Mouse (Mus musculus): ENCODE results near the gene Prtn3. TPM values are rescaled to one million over a fixed set of nuclear protein-coding genes. Genes with fewer than 3 reads are reported as not detected.

Gene Prtn3
- polyA plus RNA-seq, 1 experiment from 2014 or later = 9.5 TPM

GRCm38 (mm10) chr10:79856704-79857451 lies 17.4 kb upstream of the Prtn3 start:
- Histone ChIP-seq H3K9ac (replicated peaks) (peak overlapping the region; percentile 99), H3K36me3 (peaks cover 40% of the 10 kb centered on the region), H3K27me3 (replicated peaks) (no peaks in the 10 kb centered on the region), H3K4me2 (peak overlapping the region; percentile 92), H3K9me3 (replicated peaks) (no peaks in the 10 kb centered on the region), H3K4me1 (peaks cover 70% of the 10 kb centered on the region), H3K4me3 (replicated peaks) (peak overlapping the region; percentile 92), H3K27ac (replicated peaks) (peak overlapping the region; percentile 100)
- no peak for ATAC-seq (ENCODE audit: low FRiP score)
- 55% methylated on average over 7 of the region's 7 CpGs for WGBS

DNA sequence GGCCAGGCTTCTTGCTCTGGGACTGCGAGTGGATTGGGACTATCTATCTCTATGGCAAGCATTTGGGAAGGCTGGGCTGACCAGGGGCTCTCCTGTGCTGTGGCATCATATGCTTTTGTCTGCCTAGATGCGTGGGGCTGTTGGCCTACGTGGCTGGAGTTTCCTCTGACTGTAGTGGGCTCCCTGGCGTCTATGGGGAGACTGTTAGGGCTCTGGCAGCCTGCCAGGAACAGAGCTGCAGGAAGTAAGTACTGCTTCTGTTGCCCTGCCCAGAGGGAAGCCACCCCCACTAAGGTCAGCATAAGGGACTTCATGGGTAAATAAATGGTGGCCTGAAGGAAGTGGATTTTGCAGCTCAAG lies 16.8 kb upstream of the Prtn3 start:
- Histone ChIP-seq H3K36me3 (peaks cover 46% of the 10 kb centered on the region), H3K4me2 (peak overlapping the region; percentile 92), H3K27ac (replicated peaks) (peak overlapping the region; percentile 100), H3K9ac (replicated peaks) (peak overlapping the region; percentile 99), H3K4me3 (replicated peaks) (peak overlapping the region; percentile 92), H3K27me3 (replicated peaks) (no peaks in the 10 kb centered on the region), H3K4me1 (peaks cover 70% of the 10 kb centered on the region), H3K9me3 (replicated peaks) (no peaks in the 10 kb centered on the region)
- 33% methylated on average over 4 of the region's 4 CpGs for WGBS
- no peak for ATAC-seq (ENCODE audit: low FRiP score)

DNA sequence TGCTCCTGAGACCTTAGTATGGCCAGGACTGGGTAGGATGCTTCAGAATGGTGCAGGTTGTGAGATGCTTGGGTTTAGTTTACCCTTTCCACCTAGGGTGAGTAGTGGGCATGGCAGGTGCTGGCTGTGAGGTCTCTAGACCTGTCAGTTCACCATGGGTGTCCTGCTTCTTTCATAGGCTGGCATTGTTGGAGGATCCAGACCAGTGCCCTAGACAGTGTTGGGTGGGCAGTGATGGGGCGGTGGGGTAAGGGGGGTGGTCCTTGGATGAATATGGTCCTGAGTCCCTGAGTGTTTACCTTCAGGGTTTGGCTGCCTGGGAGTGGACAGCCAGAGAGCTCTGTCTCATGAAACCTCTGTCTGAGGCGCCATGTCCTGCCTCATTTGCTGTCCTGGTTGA lies 16.4 kb upstream of the Prtn3 start:
- ATAC-seq (ENCODE audit: low FRiP score) = no peak
- Histone ChIP-seq H3K9ac (replicated peaks) (peak overlapping the region; percentile 99; the same call in 1 of the 2 replicates), H3K27ac (replicated peaks) (peak overlapping the region; percentile 100), H3K4me2 (peak overlapping the region; percentile 92), H3K27me3 (replicated peaks) (no peaks in the 10 kb centered on the region), H3K4me1 (peaks cover 66% of the 10 kb centered on the region), H3K9me3 (replicated peaks) (no peaks in the 10 kb centered on the region), H3K4me3 (replicated peaks) (peak overlapping the region; percentile 92), H3K36me3 (peaks cover 51% of the 10 kb centered on the region)
- 78% methylated on average over 2 of the region's 2 CpGs for WGBS

DNA sequence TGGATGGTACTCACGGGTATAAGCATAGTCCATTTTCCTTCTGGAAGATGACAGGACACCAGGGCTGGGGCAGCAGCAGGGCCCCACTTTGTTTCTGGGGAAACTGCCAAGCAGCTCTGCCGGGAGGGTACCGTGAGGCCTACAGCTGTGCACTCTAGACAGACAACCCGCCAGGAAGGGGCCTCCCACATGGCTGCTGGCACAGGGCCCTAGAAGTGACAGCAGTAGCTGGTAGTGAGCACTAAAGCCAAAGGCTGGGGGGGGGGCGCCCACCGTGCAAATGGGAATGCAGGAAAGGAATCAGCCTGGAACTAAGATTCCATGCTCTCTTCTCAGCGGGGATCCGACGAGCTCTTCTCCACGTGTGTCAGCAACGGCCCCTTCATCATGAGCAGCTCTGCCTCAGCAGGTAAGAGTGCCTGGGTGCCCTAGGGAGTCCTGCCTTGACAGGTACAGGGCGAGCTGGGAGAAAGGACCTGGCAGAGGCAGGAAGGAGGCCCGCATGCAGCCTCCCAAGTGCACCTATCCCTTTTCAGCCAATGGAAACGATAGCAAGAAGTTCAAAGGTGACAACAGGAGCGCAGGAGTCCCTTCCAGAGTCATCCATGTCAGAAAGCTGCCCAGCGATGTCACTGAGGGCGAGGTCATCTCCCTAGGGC lies 15.7 kb upstream of the Prtn3 start:
- peak overlapping the region; percentile 26; the same call in 1 of the 2 replicates for H3K9ac ChIP-seq (replicated peaks)
- H3K4me3 ChIP-seq (replicated peaks) = peak overlapping the region; percentile 92; the same call in 1 of the 2 replicates
- no peaks in the 10 kb centered on the region for H3K9me3 ChIP-seq (replicated peaks)
- no peaks in the 10 kb centered on the region for H3K27me3 ChIP-seq (replicated peaks)
- H3K4me2 ChIP-seq = peak overlapping the region; percentile 92
- peak overlapping the region; percentile 51 for H3K27ac ChIP-seq (replicated peaks)
- no peak for ATAC-seq (ENCODE audit: low FRiP score)
- peaks cover 59% of the 10 kb centered on the region for H3K4me1 ChIP-seq
- WGBS = 43% methylated on average over 17 of the region's 17 CpGs
- H3K36me3 ChIP-seq = peaks cover 57% of the 10 kb centered on the region

- H3K9ac ChIP-seq (replicated peaks) = no peak overlapping the region
- no peak overlapping the region for H3K4me2 ChIP-seq
- H3K36me3 ChIP-seq = peaks cover 60% of the 10 kb centered on the region
- 84% methylated on average over 11 of the region's 11 CpGs for WGBS
- H3K27me3 ChIP-seq (replicated peaks) = no peaks in the 10 kb centered on the region
- peaks cover 57% of the 10 kb centered on the region for H3K4me1 ChIP-seq
- no peak overlapping the region for H3K4me3 ChIP-seq (replicated peaks)
- ATAC-seq (ENCODE audit: low FRiP score) = no peak
- 0 out of 2 replicates have a peak overlapping the region, but pooled peaks have one; percentile 9 for H3K27ac ChIP-seq (replicated peaks)
- H3K9me3 ChIP-seq (replicated peaks) = no peaks in the 10 kb centered on the region
These were observed 15.2 kb upstream of the Prtn3 start for GRCm38 (mm10) chr10:79859116-79859515.

DNA sequence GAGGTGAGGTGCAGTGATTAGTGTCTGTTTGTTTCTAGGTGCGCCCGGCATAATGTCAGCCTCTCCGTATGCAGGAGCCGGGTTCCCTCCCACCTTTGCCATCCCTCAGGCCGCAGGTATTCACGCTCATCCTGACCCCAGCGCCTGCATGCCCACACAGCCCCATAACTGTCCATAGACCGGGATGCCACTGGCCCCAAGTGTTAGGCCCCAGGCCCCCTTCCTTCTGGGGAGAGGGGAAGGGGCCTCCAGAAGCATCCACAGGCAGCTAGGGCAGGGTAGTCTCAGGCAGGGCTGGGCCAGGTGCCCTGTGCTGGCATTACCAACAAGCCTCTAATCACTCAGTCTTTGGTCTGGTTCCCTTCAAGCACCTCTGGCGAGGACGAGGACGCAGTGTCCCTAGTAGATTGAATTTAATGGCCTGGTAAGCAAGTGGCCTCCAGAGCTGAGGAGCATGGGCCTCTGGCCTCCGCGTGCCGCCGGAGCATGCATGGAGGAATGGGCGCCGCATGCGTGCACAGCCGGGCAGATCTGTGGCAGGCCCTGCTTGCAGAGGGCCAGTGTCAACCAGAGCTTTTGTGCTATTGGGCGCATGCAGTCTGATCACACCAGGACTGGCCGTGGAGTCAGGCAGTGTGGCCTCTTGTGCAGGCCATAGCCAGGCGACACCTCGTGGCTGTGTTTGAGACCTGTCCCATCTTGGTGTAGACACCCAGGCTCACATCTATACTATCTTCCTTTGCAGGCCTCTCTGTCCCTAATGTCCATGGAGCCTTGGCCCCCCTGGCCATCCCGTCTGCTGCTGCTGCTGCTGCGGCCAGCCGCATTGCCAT lies 14.0 kb upstream of the Prtn3 start:
- H3K36me3 ChIP-seq = peaks cover 69% of the 10 kb centered on the region
- no peak for ATAC-seq (ENCODE audit: low FRiP score)
- peaks cover 64% of the 10 kb centered on the region for H3K4me1 ChIP-seq
- no peak overlapping the region for H3K4me3 ChIP-seq (replicated peaks)
- H3K27ac ChIP-seq (replicated peaks) = 0 out of 2 replicates have a peak overlapping the region, but pooled peaks have one; percentile 0
- no peaks in the 10 kb centered on the region for H3K27me3 ChIP-seq (replicated peaks)
- no peaks in the 10 kb centered on the region for H3K9me3 ChIP-seq (replicated peaks)
- no peak overlapping the region for H3K4me2 ChIP-seq
- WGBS = 89% methylated on average over 26 of the region's 26 CpGs
- no peak overlapping the region for H3K9ac ChIP-seq (replicated peaks)

- H3K4me3 ChIP-seq (replicated peaks) = no peak overlapping the region
- peaks cover 62% of the 10 kb centered on the region for H3K4me1 ChIP-seq
- H3K9ac ChIP-seq (replicated peaks) = no peak overlapping the region
- WGBS = 72% methylated on average over 25 of the region's 25 CpGs
- no peaks in the 10 kb centered on the region for H3K27me3 ChIP-seq (replicated peaks)
- peaks cover 80% of the 10 kb centered on the region for H3K36me3 ChIP-seq
- ATAC-seq (ENCODE audit: low FRiP score) = no peak
- no peaks in the 10 kb centered on the region for H3K9me3 ChIP-seq (replicated peaks)
- no peak overlapping the region for H3K4me2 ChIP-seq
- H3K27ac ChIP-seq (replicated peaks) = 0 out of 2 replicates have a peak overlapping the region, but pooled peaks have one; percentile 23
These were observed 12.8 kb upstream of the Prtn3 start for GRCm38 (mm10) chr10:79861230-79862048.

GRCm38 (mm10) chr10:79862049-79862788 lies 12.1 kb upstream of the Prtn3 start:
- no peaks in the 10 kb centered on the region for H3K27me3 ChIP-seq (replicated peaks)
- ATAC-seq (ENCODE audit: low FRiP score) = no peak
- no peak overlapping the region for H3K4me2 ChIP-seq
- no peaks in the 10 kb centered on the region for H3K9me3 ChIP-seq (replicated peaks)
- no peak overlapping the region for H3K9ac ChIP-seq (replicated peaks)
- H3K4me3 ChIP-seq (replicated peaks) = no peak overlapping the region
- H3K27ac ChIP-seq (replicated peaks) = 0 out of 2 replicates have a peak overlapping the region, but pooled peaks have one; percentile 23
- peaks cover 84% of the 10 kb centered on the region for H3K36me3 ChIP-seq
- 74% methylated on average over 23 of the region's 23 CpGs for WGBS
- peaks cover 57% of the 10 kb centered on the region for H3K4me1 ChIP-seq

DNA sequence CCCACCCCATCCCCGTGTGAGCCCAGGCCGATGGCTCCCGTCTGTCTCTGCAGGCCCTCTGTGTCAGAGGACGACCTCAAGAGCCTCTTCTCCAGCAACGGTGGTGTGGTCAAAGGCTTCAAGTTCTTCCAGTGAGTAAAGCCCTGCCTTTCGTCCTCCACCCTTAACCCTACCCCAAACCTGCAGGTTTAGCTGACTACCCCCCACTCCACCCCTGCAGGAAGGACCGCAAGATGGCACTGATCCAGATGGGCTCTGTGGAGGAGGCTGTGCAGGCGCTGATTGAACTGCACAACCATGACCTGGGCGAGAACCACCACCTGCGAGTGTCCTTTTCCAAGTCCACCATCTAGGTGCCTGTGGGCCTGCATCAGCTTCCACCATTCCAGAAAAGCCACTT lies 11.4 kb upstream of the Prtn3 start:
- H3K4me3 ChIP-seq (replicated peaks) = no peak overlapping the region
- H3K36me3 ChIP-seq = peaks cover 83% of the 10 kb centered on the region
- no peaks in the 10 kb centered on the region for H3K27me3 ChIP-seq (replicated peaks)
- H3K4me2 ChIP-seq = no peak overlapping the region
- 76% methylated on average over 10 of the region's 10 CpGs for WGBS
- ATAC-seq (ENCODE audit: low FRiP score) = no peak
- H3K27ac ChIP-seq (replicated peaks) = no peak overlapping the region
- H3K9me3 ChIP-seq (replicated peaks) = no peaks in the 10 kb centered on the region
- no peak overlapping the region for H3K9ac ChIP-seq (replicated peaks)
- H3K4me1 ChIP-seq = peaks cover 54% of the 10 kb centered on the region

DNA sequence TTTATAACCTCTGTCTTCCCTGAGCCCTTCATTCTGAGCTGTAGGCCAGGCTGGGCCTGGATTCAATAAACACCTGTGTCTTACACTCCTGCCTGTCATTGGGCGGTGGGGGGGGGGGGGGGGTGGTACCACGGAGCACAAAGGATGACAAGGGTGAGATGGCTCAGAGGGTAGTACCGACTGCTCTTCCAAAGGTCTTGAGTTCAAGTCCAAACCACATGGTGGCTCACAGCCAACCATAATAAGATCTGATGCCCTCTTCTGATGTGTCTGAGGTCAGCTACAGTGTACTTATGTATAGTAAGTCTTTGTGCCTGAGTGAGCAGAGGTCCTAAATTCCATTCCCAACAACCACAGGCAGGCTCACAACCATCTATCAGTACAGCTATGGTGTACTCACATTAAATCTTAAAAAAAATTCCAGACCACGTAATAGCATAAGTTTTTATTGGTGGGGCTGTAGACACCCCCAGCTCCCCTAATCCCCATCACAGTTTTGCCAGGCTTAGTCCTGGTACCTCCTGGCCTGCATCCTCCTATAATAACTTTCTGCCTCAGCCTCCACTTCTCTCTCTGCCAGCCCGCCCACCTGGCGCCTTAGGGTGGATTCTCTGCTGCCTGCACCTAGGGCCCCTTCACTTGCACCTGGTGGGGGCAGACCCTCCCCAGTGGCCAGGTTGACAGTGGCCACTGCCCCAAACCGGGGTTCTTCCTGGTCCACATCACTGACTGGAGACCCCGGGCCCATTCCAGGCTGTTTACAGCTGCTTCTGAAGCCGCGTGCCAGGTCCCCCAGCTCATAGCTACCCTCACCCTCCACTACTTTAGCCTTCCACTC lies 9.7 kb upstream of the Prtn3 start:
- Histone ChIP-seq H3K9me3 (replicated peaks) (no peaks in the 10 kb centered on the region), H3K4me2 (no peak overlapping the region; the same call in 1 of the 2 replicates), H3K4me1 (peaks cover 45% of the 10 kb centered on the region), H3K27me3 (replicated peaks) (no peaks in the 10 kb centered on the region), H3K9ac (replicated peaks) (peak overlapping the region; percentile 20; the same call in 1 of the 2 replicates), H3K36me3 (peaks cover 76% of the 10 kb centered on the region), H3K4me3 (replicated peaks) (no peak overlapping the region), H3K27ac (replicated peaks) (peak overlapping the region; percentile 51; the same call in 1 of the 2 replicates)
- WGBS = 63% methylated on average over 8 of the region's 10 CpGs
- peak; percentile 9; the same call in 1 of the 2 replicates for ATAC-seq (ENCODE audit: low FRiP score)
